Mouse (Mus musculus): ENCODE results near the gene Hdgfl2. TPM values are rescaled to one million over a fixed set of nuclear protein-coding genes. Genes with fewer than 3 reads are reported as not detected.

Hdgfl2 gene
- polyA plus RNA-seq (2015; fragmentation: Nextera tagmentation; extraction: Ambion mirVana), result 55.9 and 57.9 TPM in 2 replicates

GRCm38 (mm10) chr17:56078880-56079795 is at the start of gene Hdgfl2:
Hdgfl2 (plus strand) TSS chr17:56079634.

GRCm38 (mm10) chr17:56036176-56036900 is 43.1 kb upstream of the Hdgfl2 start, which contains the start of gene Sh3gl1:
Sh3gl1 (minus strand) TSS chr17:56036635.

GRCm38 (mm10) chr17:56040030-56040856 is 39.2 kb upstream of the Hdgfl2 start, which contains the start of gene Chaf1a:
Chaf1a (plus strand) TSS chr17:56040439.

GRCm38 (mm10) chr17:56074827-56075208 is 4.6 kb upstream of the Hdgfl2 start, which contains the start of gene Ubxn6:
Ubxn6 (minus strand) TSS chr17:56075028.

GRCm38 (mm10) chr17:56109219-56110051 is 30.0 kb downstream of the Hdgfl2 start, which contains the start of gene Plin4:
Plin4 (minus strand) TSS chr17:56109803.

GRCm38 (mm10) chr17:56117251-56117710 is 37.8 kb downstream of the Hdgfl2 start, which contains the start of gene Plin5:
Plin5 (minus strand) TSS chr17:56117596.

GRCm38 (mm10) chr17:56121826-56122225 is 42.4 kb downstream of the Hdgfl2 start, which contains the start of gene Lrg1:
Lrg1 (minus strand) TSS chr17:56122001.

GRCm38 (mm10) chr17:56139858-56140595 is 60.6 kb downstream of the Hdgfl2 start, which contains the start of gene Sema6b:
Sema6b (minus strand) TSS chr17:56140343.

Other genes with a start within 250 kb of the Hdgfl2 start
- gene Zfp119a, start 200.7 kb upstream of the Hdgfl2 start, polyA plus RNA-seq (2015; fragmentation: Nextera tagmentation; extraction: Ambion mirVana), result 4.7 and 4.8 TPM in 2 replicates
- gene Zfp959, start 187.5 kb upstream of the Hdgfl2 start, polyA plus RNA-seq (2015; fragmentation: Nextera tagmentation; extraction: Ambion mirVana), result 4.5 and 5.8 TPM in 2 replicates
- gene Zfp119b, start 130.1 kb upstream of the Hdgfl2 start, polyA plus RNA-seq (2015; fragmentation: Nextera tagmentation; extraction: Ambion mirVana), result 4.9 TPM in 2 replicates
- gene Ebi3, start 127.0 kb upstream of the Hdgfl2 start, polyA plus RNA-seq (2015; fragmentation: Nextera tagmentation; extraction: Ambion mirVana), result 2.5 and 2.7 TPM in 2 replicates
- 10.1 and 10.6 TPM in 2 replicates for gene Yju2, start 120.5 kb upstream of the Hdgfl2 start, polyA plus RNA-seq (2015; fragmentation: Nextera tagmentation; extraction: Ambion mirVana)
- 0.93 and 1.0 TPM in 2 replicates for gene Shd, start 109.2 kb upstream of the Hdgfl2 start, polyA plus RNA-seq (2015; fragmentation: Nextera tagmentation; extraction: Ambion mirVana)
- gene Fsd1, start 93.1 kb upstream of the Hdgfl2 start, polyA plus RNA-seq (2015; fragmentation: Nextera tagmentation; extraction: Ambion mirVana), result 0.50 and 0.99 TPM in 2 replicates
- gene Stap2, start 74.0 kb upstream of the Hdgfl2 start, polyA plus RNA-seq (2015; fragmentation: Nextera tagmentation; extraction: Ambion mirVana), result 6.6 and 7.3 TPM in 2 replicates
- 31.9 and 32.3 TPM in 2 replicates for gene Mpnd, start 73.9 kb upstream of the Hdgfl2 start, polyA plus RNA-seq (2015; fragmentation: Nextera tagmentation; extraction: Ambion mirVana)
- gene Sh3gl1, start 43.0 kb upstream of the Hdgfl2 start, polyA plus RNA-seq (2015; fragmentation: Nextera tagmentation; extraction: Ambion mirVana), result 66.6 and 83.7 TPM in 2 replicates
- gene Chaf1a, start 39.2 kb upstream of the Hdgfl2 start, polyA plus RNA-seq (2015; fragmentation: Nextera tagmentation; extraction: Ambion mirVana), result 3.2 and 3.8 TPM in 2 replicates
- gene Ubxn6, start 4.6 kb upstream of the Hdgfl2 start, polyA plus RNA-seq (2015; fragmentation: Nextera tagmentation; extraction: Ambion mirVana), result 40.5 and 49.7 TPM in 2 replicates
- gene Plin4, start 30.2 kb downstream of the Hdgfl2 start, polyA plus RNA-seq (2015; fragmentation: Nextera tagmentation; extraction: Ambion mirVana), result 18.2 and 19.4 TPM in 2 replicates
- gene Plin5, start 38.0 kb downstream of the Hdgfl2 start, polyA plus RNA-seq (2015; fragmentation: Nextera tagmentation; extraction: Ambion mirVana), result 74.6 and 107 TPM in 2 replicates
- gene Lrg1, start 42.4 kb downstream of the Hdgfl2 start, polyA plus RNA-seq (2015; fragmentation: Nextera tagmentation; extraction: Ambion mirVana), result 18.9 and 26.6 TPM in 2 replicates
- gene Sema6b, start 60.7 kb downstream of the Hdgfl2 start, polyA plus RNA-seq (2015; fragmentation: Nextera tagmentation; extraction: Ambion mirVana), result 3.8 and 5.9 TPM in 2 replicates
- 4.4 and 5.3 TPM in 2 replicates for gene Tnfaip8l1, start 82.8 kb downstream of the Hdgfl2 start, polyA plus RNA-seq (2015; fragmentation: Nextera tagmentation; extraction: Ambion mirVana)
- 48.0 and 53.9 TPM in 2 replicates for gene Mydgf, start 104.3 kb downstream of the Hdgfl2 start, polyA plus RNA-seq (2015; fragmentation: Nextera tagmentation; extraction: Ambion mirVana)
- 15.8 and 16.8 TPM in 2 replicates for gene Dpp9, start 139.3 kb downstream of the Hdgfl2 start, polyA plus RNA-seq (2015; fragmentation: Nextera tagmentation; extraction: Ambion mirVana)
- 62.2 and 73.4 TPM in 2 replicates for gene Fem1a, start 177.2 kb downstream of the Hdgfl2 start, polyA plus RNA-seq (2015; fragmentation: Nextera tagmentation; extraction: Ambion mirVana)
- 2.5 TPM in 2 replicates for gene Ticam1, start 197.2 kb downstream of the Hdgfl2 start, polyA plus RNA-seq (2015; fragmentation: Nextera tagmentation; extraction: Ambion mirVana)
- 51.4 and 59.0 TPM in 2 replicates for gene Plin3, start 213.2 kb downstream of the Hdgfl2 start, polyA plus RNA-seq (2015; fragmentation: Nextera tagmentation; extraction: Ambion mirVana)
- 0.14 TPM in 1 of 2 replicates, not detected in the other for gene Arrdc5, start 220.7 kb downstream of the Hdgfl2 start, polyA plus RNA-seq (2015; fragmentation: Nextera tagmentation; extraction: Ambion mirVana)
- 12.9 and 16.1 TPM in 2 replicates for gene Uhrf1, start 223.7 kb downstream of the Hdgfl2 start, polyA plus RNA-seq (2015; fragmentation: Nextera tagmentation; extraction: Ambion mirVana)
- gene Kdm4b, start 246.4 kb downstream of the Hdgfl2 start, polyA plus RNA-seq (2015; fragmentation: Nextera tagmentation; extraction: Ambion mirVana), result 11.6 and 12.8 TPM in 2 replicates

Measured in skeletal muscle tissue, postnatal 0 days (tissue).